Mouse (Mus musculus): ENCODE measurements around the gene Evx1. TPM values are rescaled to one million over a fixed set of nuclear protein-coding genes. Genes with fewer than 3 reads are reported as not detected.

Gene Evx1
- polyA plus RNA-seq, 1 experiment: not detected

DNA sequence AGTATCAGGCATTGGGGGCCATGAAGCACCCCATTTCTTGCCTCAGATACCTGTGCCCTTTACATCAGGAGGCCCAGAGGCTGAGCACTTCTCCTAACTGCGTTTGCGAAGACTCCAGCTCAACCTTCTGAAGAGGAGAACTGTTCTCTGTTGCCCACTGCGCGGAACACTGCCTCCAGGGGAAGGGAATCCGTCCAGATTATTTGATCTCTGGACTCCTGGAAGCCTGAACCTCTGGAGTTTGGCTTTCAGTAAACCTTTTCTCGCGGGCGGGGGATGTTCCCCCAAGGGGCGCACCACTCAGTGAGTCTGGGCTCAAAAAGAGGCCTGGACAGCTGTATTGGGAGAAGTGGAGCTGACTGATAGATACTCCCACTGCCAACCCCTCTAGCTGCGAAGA is 3.5 kb upstream of the Evx1 start:
- Histone ChIP-seq H3K4me3 (ENCODE audit: extremely low read depth, insufficient read depth, insufficient read length) (no peak overlapping the region), H3K27me3 (ENCODE audit: control insufficient read depth, insufficient read depth, low read length) (peaks cover 21% of the 10 kb centered on the region), H3K27ac (ENCODE audit: insufficient read depth, low read length) (no peak overlapping the region), H3K36me3 (ENCODE audit: control insufficient read depth, insufficient read depth, low read length) (no peaks in the 10 kb centered on the region), H3K4me1 (ENCODE audit: control insufficient read depth, insufficient read depth, insufficient read length) (no peaks in the 10 kb centered on the region; the same call in none of the 2 replicates)
- TF ChIP-seq CTCF (IDR thresholded peaks at IDR 0.05; ENCODE audit: extremely low read depth, insufficient read depth, insufficient read length, insufficient replicate concordance): no peak
- no peak for TF ChIP-seq POLR2A (IDR thresholded peaks at IDR 0.05; ENCODE audit: low read depth, low read length)
- 54% methylated on average over 10 of the region's 10 CpGs for WGBS
- no peak for DNase-seq (ENCODE audit: low read depth in 1 of 2, low spot score in 2 of 2)

DNA sequence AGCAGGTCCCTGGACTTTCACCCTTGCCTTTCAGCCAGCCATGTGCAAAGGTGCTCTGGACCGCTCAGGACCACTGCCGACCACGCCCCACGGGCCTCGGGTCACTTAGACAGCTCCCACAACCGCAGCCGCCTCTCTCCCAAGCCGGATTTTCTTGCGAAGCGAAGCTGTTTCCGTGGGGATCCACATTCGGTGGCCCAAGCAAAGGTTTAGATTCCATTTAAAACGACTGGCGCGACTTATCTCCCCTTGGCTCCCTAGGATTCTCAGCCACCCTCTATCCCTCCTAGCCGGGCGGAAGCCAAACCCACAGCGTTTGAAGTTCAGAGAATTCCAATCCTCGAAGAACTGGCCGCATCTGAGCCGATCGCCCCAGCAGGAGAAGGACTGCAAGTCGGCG is 2.9 kb upstream of the Evx1 start:
- DNase-seq (ENCODE audit: low read depth in 1 of 2, low spot score in 2 of 2): no peak
- Histone ChIP-seq H3K27me3 (ENCODE audit: control insufficient read depth, insufficient read depth, low read length) (peaks cover 21% of the 10 kb centered on the region), H3K36me3 (ENCODE audit: control insufficient read depth, insufficient read depth, low read length) (no peaks in the 10 kb centered on the region), H3K27ac (ENCODE audit: insufficient read depth, low read length) (no peak overlapping the region), H3K4me3 (ENCODE audit: extremely low read depth, insufficient read depth, insufficient read length) (no peak overlapping the region), H3K4me1 (ENCODE audit: control insufficient read depth, insufficient read depth, insufficient read length) (no peaks in the 10 kb centered on the region; the same call in none of the 2 replicates)
- WGBS: 7% methylated on average over 24 of the region's 24 CpGs
- no peak for TF ChIP-seq POLR2A (IDR thresholded peaks at IDR 0.05; ENCODE audit: low read depth, low read length)
- no peak for TF ChIP-seq CTCF (IDR thresholded peaks at IDR 0.05; ENCODE audit: extremely low read depth, insufficient read depth, insufficient read length, insufficient replicate concordance)

DNA sequence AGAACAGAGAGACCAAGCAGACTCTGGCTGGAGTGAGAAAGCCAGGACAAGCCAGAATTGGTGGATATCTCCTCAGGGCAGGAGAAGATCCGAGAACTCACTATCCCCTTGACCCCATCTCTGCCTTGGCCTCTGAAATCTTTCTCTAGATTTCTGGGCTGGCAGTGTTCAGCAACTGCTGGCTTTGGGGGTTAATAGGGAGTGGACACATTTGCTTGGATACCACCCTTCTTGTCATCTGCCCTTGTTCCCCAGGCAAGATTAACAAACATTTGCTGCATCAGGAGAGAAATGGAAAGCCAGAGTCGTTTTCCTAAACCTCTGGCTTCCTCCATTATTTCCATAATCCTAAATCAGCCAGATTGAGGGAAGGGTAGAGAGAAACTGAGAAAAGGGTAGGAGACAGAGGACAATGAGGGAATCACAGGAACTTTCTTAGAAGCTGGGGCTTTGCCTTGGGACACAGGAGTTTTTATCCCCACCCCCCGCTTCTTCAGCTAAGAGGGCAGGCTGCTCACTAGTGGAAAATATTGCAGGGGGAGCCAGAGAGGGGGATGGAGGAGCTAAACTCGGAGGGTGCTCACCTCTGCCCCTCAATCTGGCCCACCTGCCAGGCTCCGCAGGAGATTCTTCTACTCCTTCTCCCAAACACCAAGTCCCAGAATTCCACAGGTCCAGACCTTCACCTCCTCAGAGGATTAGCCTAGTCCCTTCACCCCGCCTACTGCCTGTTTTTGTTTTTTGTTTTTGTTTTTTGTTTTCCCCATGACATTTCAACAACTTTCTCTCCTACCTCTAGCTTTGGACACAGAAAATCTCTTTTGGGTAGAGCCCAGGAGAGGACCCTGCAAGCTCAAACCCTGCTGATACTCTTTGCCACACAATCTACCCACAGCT is 1.4 kb upstream of the Evx1 start:
- no peak overlapping the region for H3K27ac ChIP-seq (ENCODE audit: insufficient read depth, low read length)
- no peak overlapping the region for H3K4me3 ChIP-seq (ENCODE audit: extremely low read depth, insufficient read depth, insufficient read length)
- no peak for DNase-seq (ENCODE audit: low read depth in 1 of 2, low spot score in 2 of 2)
- H3K36me3 ChIP-seq (ENCODE audit: control insufficient read depth, insufficient read depth, low read length): no peaks in the 10 kb centered on the region
- H3K27me3 ChIP-seq (ENCODE audit: control insufficient read depth, insufficient read depth, low read length): peaks cover 32% of the 10 kb centered on the region
- TF ChIP-seq CTCF (IDR thresholded peaks at IDR 0.05; ENCODE audit: extremely low read depth, insufficient read depth, insufficient read length, insufficient replicate concordance) (no peak), POLR2A (IDR thresholded peaks at IDR 0.05; ENCODE audit: low read depth, low read length) (no peak)
- 23% methylated on average over 6 of the region's 6 CpGs for WGBS
- H3K4me1 ChIP-seq (ENCODE audit: control insufficient read depth, insufficient read depth, insufficient read length): no peaks in the 10 kb centered on the region; the same call in 1 of the 2 replicates

DNA sequence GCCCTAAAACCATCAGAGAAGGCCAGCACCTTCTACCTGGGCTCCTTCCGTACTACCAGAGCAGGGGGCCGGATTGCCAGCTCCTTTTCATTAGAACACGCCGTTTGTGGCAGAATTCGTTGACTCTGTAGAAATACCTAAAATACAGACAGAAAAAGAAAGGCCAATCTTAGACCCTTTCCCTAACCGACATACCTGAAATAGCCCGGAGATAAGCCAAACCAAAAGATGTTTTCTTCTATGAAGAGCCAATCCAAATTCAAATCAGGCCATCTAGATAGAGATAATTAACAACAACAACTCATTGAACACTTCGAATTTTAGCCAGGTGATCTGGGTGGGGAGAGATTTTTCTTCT is 761 bp upstream of the Evx1 start:
- no peak for DNase-seq (ENCODE audit: low read depth in 1 of 2, low spot score in 2 of 2)
- WGBS: 11% methylated on average over 8 of the region's 8 CpGs
- no peak overlapping the region for H3K4me3 ChIP-seq (ENCODE audit: extremely low read depth, insufficient read depth, insufficient read length)
- peaks cover 32% of the 10 kb centered on the region for H3K27me3 ChIP-seq (ENCODE audit: control insufficient read depth, insufficient read depth, low read length)
- H3K27ac ChIP-seq (ENCODE audit: insufficient read depth, low read length): no peak overlapping the region
- TF ChIP-seq CTCF (IDR thresholded peaks at IDR 0.05; ENCODE audit: extremely low read depth, insufficient read depth, insufficient read length, insufficient replicate concordance): no peak
- no peak for TF ChIP-seq POLR2A (IDR thresholded peaks at IDR 0.05; ENCODE audit: low read depth, low read length)
- H3K36me3 ChIP-seq (ENCODE audit: control insufficient read depth, insufficient read depth, low read length): no peaks in the 10 kb centered on the region
- no peaks in the 10 kb centered on the region; the same call in 1 of the 2 replicates for H3K4me1 ChIP-seq (ENCODE audit: control insufficient read depth, insufficient read depth, insufficient read length)

DNA sequence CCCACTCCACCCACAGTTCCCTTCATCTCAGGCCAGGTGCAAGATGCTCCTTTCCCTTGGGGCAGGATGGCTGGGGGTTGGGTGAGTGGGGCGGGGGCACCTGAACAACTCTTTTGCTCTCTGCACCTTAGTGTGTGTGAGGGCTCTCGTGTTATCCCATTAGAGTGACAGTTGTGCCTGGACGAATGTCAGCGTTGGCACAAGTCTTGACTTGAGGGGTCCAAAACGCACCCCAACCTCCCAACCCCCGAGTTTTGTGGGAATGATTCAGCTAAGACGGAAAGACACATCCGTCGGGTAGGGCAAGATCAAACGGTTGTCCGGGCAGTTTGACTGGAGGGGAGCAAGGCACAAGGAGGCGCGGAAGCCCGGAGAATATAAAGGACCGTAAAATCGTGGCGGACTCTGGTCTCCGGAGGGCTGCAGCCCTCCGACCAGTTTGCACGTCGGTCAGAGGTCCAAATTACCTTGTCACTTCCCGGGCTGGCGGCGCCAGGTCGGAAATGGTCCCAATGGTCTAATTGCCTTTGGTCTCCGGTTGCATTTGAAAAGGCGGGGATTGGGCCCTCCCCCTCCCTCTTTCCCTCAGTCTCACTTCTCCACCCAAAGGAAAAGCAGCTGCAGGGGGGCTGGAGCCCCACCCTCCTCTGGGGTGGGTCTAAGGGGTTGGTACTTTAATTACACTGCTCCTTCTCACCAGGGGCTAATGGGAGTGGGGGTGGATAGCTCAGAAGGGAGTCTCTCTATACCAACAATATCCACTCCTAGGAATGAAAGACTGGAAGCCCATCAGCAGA is 1.2 kb downstream of the Evx1 start:
- Histone ChIP-seq H3K27ac (ENCODE audit: insufficient read depth, low read length) (no peak overlapping the region), H3K36me3 (ENCODE audit: control insufficient read depth, insufficient read depth, low read length) (no peaks in the 10 kb centered on the region), H3K4me3 (ENCODE audit: extremely low read depth, insufficient read depth, insufficient read length) (no peak overlapping the region), H3K27me3 (ENCODE audit: control insufficient read depth, insufficient read depth, low read length) (peaks cover 33% of the 10 kb centered on the region), H3K4me1 (ENCODE audit: control insufficient read depth, insufficient read depth, insufficient read length) (no peaks in the 10 kb centered on the region; the same call in 1 of the 2 replicates)
- 8% methylated on average over 27 of the region's 27 CpGs for WGBS
- DNase-seq (ENCODE audit: low read depth in 1 of 2, low spot score in 2 of 2): no peak
- TF ChIP-seq CTCF (IDR thresholded peaks at IDR 0.05; ENCODE audit: extremely low read depth, insufficient read depth, insufficient read length, insufficient replicate concordance) (no peak), POLR2A (IDR thresholded peaks at IDR 0.05; ENCODE audit: low read depth, low read length) (no peak)

DNA sequence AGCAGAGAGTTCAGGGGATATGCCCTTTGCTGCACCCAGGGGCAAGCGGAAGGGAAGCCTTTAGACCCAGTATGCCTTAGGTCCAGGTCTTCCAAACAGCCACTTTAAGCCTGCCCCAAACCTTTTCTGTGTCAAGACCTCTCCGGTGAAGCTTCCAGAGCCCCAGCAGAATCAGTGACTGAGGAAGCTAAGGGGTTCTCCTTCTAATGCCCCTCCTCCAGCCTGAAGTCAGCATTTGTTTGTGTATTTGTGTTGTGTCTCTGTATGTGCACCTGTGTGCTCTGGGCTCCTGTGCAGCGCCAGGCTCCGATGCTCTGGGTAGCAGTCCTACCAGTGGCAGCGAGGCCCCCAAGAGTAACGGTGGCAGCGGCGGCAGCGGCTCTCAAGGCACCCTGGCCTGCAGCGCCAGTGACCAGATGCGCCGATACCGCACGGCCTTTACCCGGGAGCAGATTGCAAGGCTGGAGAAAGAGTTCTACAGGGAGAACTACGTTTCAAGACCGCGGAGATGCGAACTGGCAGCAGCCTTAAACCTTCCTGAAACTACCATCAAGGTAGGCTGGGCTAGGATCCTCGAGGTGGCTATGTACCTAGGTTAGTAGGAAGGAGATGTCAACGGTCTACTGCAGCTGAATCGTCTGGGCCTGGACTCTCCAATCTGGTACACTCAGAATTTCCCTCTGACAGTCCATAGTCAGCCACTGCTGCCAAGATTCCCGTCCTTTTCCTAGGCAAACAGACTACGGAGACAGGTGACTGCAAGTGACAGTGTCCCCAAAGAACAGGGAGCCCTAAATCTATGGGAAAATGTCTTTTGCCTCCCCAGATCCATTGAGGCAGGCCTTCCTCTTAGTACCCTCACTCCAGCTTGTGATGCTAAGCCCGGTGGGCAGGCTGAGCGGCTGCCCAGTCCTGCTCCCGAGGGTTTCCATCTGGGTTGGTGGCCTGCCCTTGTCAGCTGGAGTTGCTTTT is 2.4 kb downstream of the Evx1 start:
- Histone ChIP-seq H3K27me3 (ENCODE audit: control insufficient read depth, insufficient read depth, low read length) (peaks cover 22% of the 10 kb centered on the region), H3K36me3 (ENCODE audit: control insufficient read depth, insufficient read depth, low read length) (no peaks in the 10 kb centered on the region), H3K4me1 (ENCODE audit: control insufficient read depth, insufficient read depth, insufficient read length) (no peaks in the 10 kb centered on the region; the same call in 1 of the 2 replicates), H3K27ac (ENCODE audit: insufficient read depth, low read length) (no peak overlapping the region), H3K4me3 (ENCODE audit: extremely low read depth, insufficient read depth, insufficient read length) (no peak overlapping the region)
- WGBS: 14% methylated on average over 27 of the region's 27 CpGs
- DNase-seq (ENCODE audit: low read depth in 1 of 2, low spot score in 2 of 2): no peak
- no peak for TF ChIP-seq POLR2A (IDR thresholded peaks at IDR 0.05; ENCODE audit: low read depth, low read length)
- TF ChIP-seq CTCF (IDR thresholded peaks at IDR 0.05; ENCODE audit: extremely low read depth, insufficient read depth, insufficient read length, insufficient replicate concordance): no peak
